Mouse (Mus musculus) c-Kit-negative CD71-positive TER-119-positive erythroid progenitor cells, embryonic 14.5 days (primary cell): ENCODE data around the gene Syde2.

Source experiments
- DNase-seq: peaks from one replicate; pipeline ENCODE4 v3.0.0-alpha.2; 2013; ENCODE audit warnings: low read depth, low spot score

Gene Syde2

GRCm38 (mm10) chr3:146011544-146012218, 24.0 kb downstream of the Syde2 start:
- DNase-seq, result no peak

GRCm38 (mm10) chr3:146013490-146013889, 25.8 kb downstream of the Syde2 start:
- no peak for DNase-seq

GRCm38 (mm10) chr3:146014321-146014720, 26.7 kb downstream of the Syde2 start:
- DNase-seq, result no peak

- no peak for DNase-seq
These were observed 29.3 kb downstream of the Syde2 start for GRCm38 (mm10) chr3:146016979-146017378.

- DNase-seq, result no peak
These were observed 29.9 kb downstream of the Syde2 start for GRCm38 (mm10) chr3:146017521-146017920.

- DNase-seq, result no peak
These were observed 34.6 kb downstream of the Syde2 start for GRCm38 (mm10) chr3:146022232-146022631.

- DNase-seq, result no peak
These were observed 37.1 kb downstream of the Syde2 start for GRCm38 (mm10) chr3:146024746-146025145.

- no peak for DNase-seq
These were observed 37.8 kb downstream of the Syde2 start for GRCm38 (mm10) chr3:146025499-146025898.

- DNase-seq, result no peak
These were observed 39.4 kb downstream of the Syde2 start for GRCm38 (mm10) chr3:146027116-146027515.

GRCm38 (mm10) chr3:146028406-146028805, 40.7 kb downstream of the Syde2 start:
- no peak for DNase-seq

- no peak for DNase-seq
These were observed 41.6 kb downstream of the Syde2 start for GRCm38 (mm10) chr3:146029234-146029633.

- DNase-seq, result no peak
These were observed 42.7 kb downstream of the Syde2 start for GRCm38 (mm10) chr3:146030255-146030836.

GRCm38 (mm10) chr3:146032976-146033375, 45.3 kb downstream of the Syde2 start:
- no peak for DNase-seq

- no peak for DNase-seq
These were observed 50.2 kb downstream of the Syde2 start for GRCm38 (mm10) chr3:146037906-146038305.

- DNase-seq, result no peak
These were observed 51.6 kb downstream of the Syde2 start for GRCm38 (mm10) chr3:146039132-146039903.

- DNase-seq, result no peak
These were observed 53.7 kb downstream of the Syde2 start for GRCm38 (mm10) chr3:146041382-146041781.

- no peak for DNase-seq
These were observed 57.3 kb downstream of the Syde2 start for GRCm38 (mm10) chr3:146044977-146045376.

- no peak for DNase-seq
These were observed 58.4 kb downstream of the Syde2 start for GRCm38 (mm10) chr3:146046076-146046475.

GRCm38 (mm10) chr3:146047704-146048207, 60.1 kb downstream of the Syde2 start:
- no peak for DNase-seq

- DNase-seq, result no peak
These were observed 62.3 kb downstream of the Syde2 start for GRCm38 (mm10) chr3:146049951-146050350.

GRCm38 (mm10) chr3:146051277-146052007, 63.8 kb downstream of the Syde2 start:
- no peak for DNase-seq
